Mouse (Mus musculus): ENCODE data around the gene Vil1. TPM values are rescaled to one million over a fixed set of nuclear protein-coding genes. Genes with fewer than 3 reads are reported as not detected.

The Vil1 gene
- polyA plus RNA-seq, 1 experiment from 2014 or later: 0.19 TPM

DNA sequence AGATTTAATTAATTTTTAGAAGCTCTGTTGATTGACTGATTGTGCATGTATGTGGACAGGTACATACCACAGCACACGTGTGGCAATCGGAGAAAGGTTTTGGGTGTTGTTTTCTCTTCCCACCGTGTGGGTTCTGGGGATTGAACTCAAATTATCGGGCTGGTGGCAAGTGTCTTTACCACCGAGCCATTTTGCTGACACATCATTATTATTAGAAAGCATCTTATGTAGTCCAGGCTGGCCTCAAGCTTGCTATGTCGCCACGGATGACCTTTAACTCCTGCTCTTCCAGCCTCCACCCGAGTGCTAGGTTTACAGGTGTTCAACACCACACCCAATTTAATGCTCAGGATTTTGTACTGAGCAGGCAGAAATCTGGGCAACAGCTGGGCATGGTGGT is 3.5 kb downstream of the Vil1 start:
- Histone ChIP-seq H3K4me1 (ENCODE audit: insufficient read depth) (peaks cover 8% of the 10 kb centered on the region; the same call in 1 of the 2 replicates), H3K4me2 (ENCODE audit: low read depth, low read length) (no peak overlapping the region), H3K9ac (replicated peaks) (no peak overlapping the region), H3K27me3 (ENCODE audit: insufficient read depth, low read length) (no peaks in the 10 kb centered on the region), H3K27ac (ENCODE audit: low read depth) (no peak overlapping the region), H3K36me3 (replicated peaks; ENCODE audit: insufficient read depth, low read length) (no peaks in the 10 kb centered on the region), H3K9me3 (ENCODE audit: low read length) (no peaks in the 10 kb centered on the region), H3K4me3 (ENCODE audit: low read depth, low read length) (no peak overlapping the region)
- no peak for DNase-seq
- ATAC-seq: no peak
- TF ChIP-seq EP300 (IDR thresholded peaks at IDR 0.05; ENCODE audit: low read depth): no peak
- no peak for TF ChIP-seq CTCF (IDR thresholded peaks at IDR 0.05; ENCODE audit: low read depth)
- WGBS (ENCODE audit: insufficient replicate concordance): 74% methylated on average over 8 of the region's 8 CpGs

DNA sequence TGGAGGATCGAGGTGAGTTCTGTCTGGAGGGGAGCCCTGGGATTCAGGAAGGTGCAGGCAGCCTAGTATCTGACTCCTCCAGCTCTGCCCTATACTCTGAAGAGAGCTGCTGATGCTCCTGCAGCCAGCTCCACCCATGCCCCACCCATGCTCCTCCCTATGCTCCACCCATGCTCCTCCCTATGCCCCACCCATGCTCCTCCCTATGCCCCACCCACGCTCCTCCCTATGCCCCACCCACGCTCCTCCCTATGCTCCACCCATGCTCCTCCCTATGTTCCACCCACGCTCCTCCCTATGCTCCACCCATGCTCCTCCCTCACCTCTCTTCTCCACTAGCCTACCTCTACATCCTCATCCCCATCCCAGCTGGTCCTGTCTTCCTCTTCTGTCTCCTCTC is 6.0 kb downstream of the Vil1 start:
- no peak overlapping the region for H3K4me3 ChIP-seq (ENCODE audit: low read depth, low read length)
- H3K27ac ChIP-seq (ENCODE audit: low read depth): no peak overlapping the region
- no peak for TF ChIP-seq CTCF (IDR thresholded peaks at IDR 0.05; ENCODE audit: low read depth)
- TF ChIP-seq EP300 (IDR thresholded peaks at IDR 0.05; ENCODE audit: low read depth): no peak
- no peaks in the 10 kb centered on the region for H3K36me3 ChIP-seq (replicated peaks; ENCODE audit: insufficient read depth, low read length)
- ATAC-seq (peak; percentile 87), DNase-seq (peak; percentile 85)
- H3K9ac ChIP-seq (replicated peaks): no peak overlapping the region
- no peaks in the 10 kb centered on the region for H3K9me3 ChIP-seq (ENCODE audit: low read length)
- H3K27me3 ChIP-seq (ENCODE audit: insufficient read depth, low read length): no peaks in the 10 kb centered on the region
- peaks cover 5% of the 10 kb centered on the region; the same call in 1 of the 2 replicates for H3K4me1 ChIP-seq (ENCODE audit: insufficient read depth)
- 45% methylated on average over 4 of the region's 4 CpGs for WGBS (ENCODE audit: insufficient replicate concordance)
- H3K4me2 ChIP-seq (ENCODE audit: low read depth, low read length): no peak overlapping the region

DNA sequence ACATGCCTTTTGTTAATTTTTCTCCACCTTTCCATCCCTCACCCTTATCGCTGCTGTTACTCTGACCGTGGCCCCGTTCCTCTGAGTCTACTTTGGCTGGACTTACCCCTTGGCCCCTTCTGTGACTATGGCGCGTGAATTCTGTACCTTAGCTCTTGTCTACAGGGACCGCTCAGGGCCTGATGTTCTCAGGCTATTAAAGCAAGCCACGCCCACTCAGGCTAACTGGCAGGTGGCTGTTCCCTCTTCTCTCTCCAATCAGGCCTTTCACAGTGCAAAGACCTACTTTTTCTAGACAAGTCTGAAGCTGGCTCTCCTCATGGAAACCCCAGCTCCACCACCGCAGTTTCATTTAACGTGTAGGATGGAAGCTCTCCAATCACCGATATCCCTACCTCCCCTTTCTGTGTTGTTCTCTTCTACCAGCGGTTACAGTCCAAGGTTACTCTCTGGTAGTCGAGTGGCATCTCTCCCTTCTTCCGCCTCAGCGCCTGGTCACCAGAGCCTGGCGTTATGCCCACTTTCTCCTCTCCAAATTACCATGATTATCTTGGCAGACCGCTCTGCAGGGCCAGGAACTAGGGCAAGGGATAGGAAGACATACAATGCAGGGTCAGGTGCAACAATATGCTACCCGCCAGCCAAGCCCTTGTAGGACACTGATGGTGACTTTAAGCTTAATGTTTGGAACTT is 9.7 kb downstream of the Vil1 start:
- no peak overlapping the region for H3K4me2 ChIP-seq (ENCODE audit: low read depth, low read length)
- H3K4me1 ChIP-seq (ENCODE audit: insufficient read depth): peaks cover 3% of the 10 kb centered on the region; the same call in 1 of the 2 replicates
- no peak for DNase-seq
- no peaks in the 10 kb centered on the region for H3K36me3 ChIP-seq (replicated peaks; ENCODE audit: insufficient read depth, low read length)
- WGBS (ENCODE audit: insufficient replicate concordance): 73% methylated on average over 17 of the region's 17 CpGs
- no peak overlapping the region for H3K4me3 ChIP-seq (ENCODE audit: low read depth, low read length)
- no peak for ATAC-seq
- no peaks in the 10 kb centered on the region for H3K27me3 ChIP-seq (ENCODE audit: insufficient read depth, low read length)
- no peaks in the 10 kb centered on the region for H3K9me3 ChIP-seq (ENCODE audit: low read length)
- no peak overlapping the region for H3K9ac ChIP-seq (replicated peaks)
- no peak overlapping the region for H3K27ac ChIP-seq (ENCODE audit: low read depth)
- no peak for TF ChIP-seq EP300 (IDR thresholded peaks at IDR 0.05; ENCODE audit: low read depth)
- TF ChIP-seq CTCF (IDR thresholded peaks at IDR 0.05; ENCODE audit: low read depth): no peak

DNA sequence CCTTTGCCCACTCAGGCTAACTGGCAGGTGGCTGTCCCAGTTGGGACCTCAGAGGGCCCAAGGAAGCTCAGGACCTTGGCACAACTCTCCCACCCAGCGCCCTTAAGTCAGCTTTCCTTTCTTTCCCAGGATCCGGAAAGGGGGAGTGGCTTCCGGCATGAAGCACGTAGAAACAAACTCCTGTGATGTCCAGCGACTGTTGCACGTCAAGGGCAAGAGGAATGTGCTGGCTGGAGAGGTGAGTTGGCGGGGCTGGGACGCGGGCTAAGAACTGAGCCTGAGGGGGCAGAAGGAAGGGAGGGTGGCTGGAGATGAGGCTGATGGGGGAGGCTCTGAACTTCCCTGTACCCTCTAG is 10.2 kb downstream of the Vil1 start:
- no peak overlapping the region for H3K9ac ChIP-seq (replicated peaks)
- no peak overlapping the region for H3K4me3 ChIP-seq (ENCODE audit: low read depth, low read length)
- TF ChIP-seq CTCF (IDR thresholded peaks at IDR 0.05; ENCODE audit: low read depth) (no peak), EP300 (IDR thresholded peaks at IDR 0.05; ENCODE audit: low read depth) (no peak)
- H3K4me2 ChIP-seq (ENCODE audit: low read depth, low read length): no peak overlapping the region
- 72% methylated on average over 9 of the region's 9 CpGs for WGBS (ENCODE audit: insufficient replicate concordance)
- peaks cover 3% of the 10 kb centered on the region; the same call in 1 of the 2 replicates for H3K4me1 ChIP-seq (ENCODE audit: insufficient read depth)
- H3K9me3 ChIP-seq (ENCODE audit: low read length): no peaks in the 10 kb centered on the region
- H3K27me3 ChIP-seq (ENCODE audit: insufficient read depth, low read length): no peaks in the 10 kb centered on the region
- H3K27ac ChIP-seq (ENCODE audit: low read depth): no peak overlapping the region
- no peak for DNase-seq
- ATAC-seq: no peak
- no peaks in the 10 kb centered on the region for H3K36me3 ChIP-seq (replicated peaks; ENCODE audit: insufficient read depth, low read length)

DNA sequence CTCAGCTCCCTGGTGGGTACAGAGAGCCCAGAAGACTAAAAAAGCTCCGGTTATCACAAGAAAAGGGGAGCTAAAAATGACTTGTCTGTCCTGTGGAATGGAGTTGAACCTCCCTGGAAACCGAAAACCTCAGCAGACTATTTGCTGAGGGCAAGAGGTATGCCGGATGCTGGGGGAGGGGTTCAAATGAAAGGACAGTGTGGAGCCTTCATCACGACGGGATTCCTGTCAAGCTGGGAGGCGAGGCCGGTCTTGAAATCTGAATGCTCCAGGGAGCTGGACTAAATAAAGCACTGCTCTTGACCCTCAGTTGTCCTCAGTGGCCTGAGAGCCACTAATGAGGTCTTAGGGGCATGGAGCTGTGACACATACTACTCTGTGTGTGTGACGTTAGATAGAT is 14.0 kb downstream of the Vil1 start:
- 62% methylated on average over 8 of the region's 8 CpGs for WGBS (ENCODE audit: insufficient replicate concordance)
- no peaks in the 10 kb centered on the region for H3K27me3 ChIP-seq (ENCODE audit: insufficient read depth, low read length)
- TF ChIP-seq EP300 (IDR thresholded peaks at IDR 0.05; ENCODE audit: low read depth) (no peak), CTCF (IDR thresholded peaks at IDR 0.05; ENCODE audit: low read depth) (no peak)
- DNase-seq: no peak
- H3K4me1 ChIP-seq (ENCODE audit: insufficient read depth): no peaks in the 10 kb centered on the region
- no peak overlapping the region for H3K9ac ChIP-seq (replicated peaks)
- no peaks in the 10 kb centered on the region for H3K36me3 ChIP-seq (replicated peaks; ENCODE audit: insufficient read depth, low read length)
- ATAC-seq: no peak
- H3K4me2 ChIP-seq (ENCODE audit: low read depth, low read length): no peak overlapping the region
- no peak overlapping the region for H3K4me3 ChIP-seq (ENCODE audit: low read depth, low read length)
- H3K9me3 ChIP-seq (ENCODE audit: low read length): no peaks in the 10 kb centered on the region
- H3K27ac ChIP-seq (ENCODE audit: low read depth): no peak overlapping the region

DNA sequence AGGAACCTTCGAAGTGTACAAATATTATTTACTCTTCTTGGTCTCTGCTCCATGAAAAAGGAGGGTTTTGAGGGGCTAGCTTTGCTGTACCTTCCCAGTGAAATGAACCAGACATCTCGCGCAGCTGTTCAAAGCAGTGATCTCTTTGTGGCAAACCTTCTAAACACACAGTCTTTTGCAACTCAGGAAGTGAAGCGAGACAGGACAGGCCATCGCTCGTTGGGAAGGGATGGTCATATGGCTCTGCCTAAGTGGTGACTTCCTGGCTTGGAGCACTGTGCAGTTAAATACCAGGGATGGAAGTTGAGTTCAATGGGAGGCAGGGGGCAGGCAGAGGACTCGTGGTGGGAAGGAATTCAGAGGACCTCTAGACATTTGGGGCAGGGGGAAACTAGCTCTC is 16.7 kb downstream of the Vil1 start:
- no peak overlapping the region for H3K9ac ChIP-seq (replicated peaks)
- H3K27me3 ChIP-seq (ENCODE audit: insufficient read depth, low read length): no peaks in the 10 kb centered on the region
- DNase-seq (no peak), ATAC-seq (no peak)
- H3K4me1 ChIP-seq (ENCODE audit: insufficient read depth): 0 out of 2 replicates have a peak, but pooled peaks cover 3% of the 10 kb centered on the region
- WGBS (ENCODE audit: insufficient replicate concordance): 26% methylated on average over 7 of the region's 7 CpGs
- H3K36me3 ChIP-seq (replicated peaks; ENCODE audit: insufficient read depth, low read length): no peaks in the 10 kb centered on the region
- no peak overlapping the region for H3K4me2 ChIP-seq (ENCODE audit: low read depth, low read length)
- H3K27ac ChIP-seq (ENCODE audit: low read depth): no peak overlapping the region
- TF ChIP-seq EP300 (IDR thresholded peaks at IDR 0.05; ENCODE audit: low read depth): no peak
- no peak for TF ChIP-seq CTCF (IDR thresholded peaks at IDR 0.05; ENCODE audit: low read depth)
- H3K9me3 ChIP-seq (ENCODE audit: low read length): no peaks in the 10 kb centered on the region
- no peak overlapping the region for H3K4me3 ChIP-seq (ENCODE audit: low read depth, low read length)

All from liver, postnatal 0 days (tissue).